Mouse (Mus musculus) small intestine, adult 2 months (tissue): ENCODE measurements around the gene Tepsin. TPM values are rescaled to one million over a fixed set of nuclear protein-coding genes. Genes with fewer than 3 reads are reported as not detected.

Experiments used
- H3K27ac ChIP-seq: fragments of 200-500 bp; 2 replicates; pipeline ENCODE4 v1.5.1; 2012; ENCODE audit warnings: low read depth, low read length, control low read depth, inconsistent platforms; ENCODE audit not compliant: insufficient read depth
- H3K27me3 ChIP-seq: fragments of 200-500 bp; 2 replicates; pipeline ENCODE4 v1.6.1; 2012; ENCODE audit warnings: mild to moderate bottlenecking, moderate library complexity, low read length, inconsistent platforms; ENCODE audit not compliant: control insufficient read depth, insufficient read depth
- H3K36me3 ChIP-seq: fragments of 200-500 bp; 2 replicates; pipeline ENCODE4 v1.6.1; 2012; ENCODE audit warnings: mild to moderate bottlenecking, low read length, control low read depth, inconsistent platforms; ENCODE audit not compliant: control insufficient read depth, insufficient read depth
- H3K4me1 ChIP-seq: fragments of 200-500 bp; 2 replicates; pipeline ENCODE4 v1.6.1; 2012; ENCODE audit warnings: low read length, inconsistent platforms, mixed read lengths; ENCODE audit not compliant: control insufficient read depth, insufficient read depth, insufficient read length
- H3K4me3 ChIP-seq: fragments of 200-500 bp; 2 replicates; pipeline ENCODE4 v1.5.1; 2012; ENCODE audit warnings: low read depth, mild to moderate bottlenecking, control low read depth, inconsistent platforms, low read length, moderate library complexity
- CTCF ChIP-seq: fragments of 200-500 bp; IDR thresholded peaks from 2 replicates; pipeline ENCODE4 v1.5.1; 2012; ENCODE audit warnings: low read depth, mild to moderate bottlenecking, control low read depth, inconsistent platforms, low read length, moderate library complexity, mixed read lengths; ENCODE audit not compliant: insufficient replicate concordance, insufficient read length; ENCODE audit errors: extremely low read depth
- POLR2A ChIP-seq: fragments of 200-500 bp; IDR thresholded peaks from 2 replicates; pipeline ENCODE4 v1.6.1; 2012; ENCODE audit warnings: low read depth, mild to moderate bottlenecking, control low read depth, inconsistent platforms, low read length, moderate library complexity
- WGBS: fragments of 180-500 bp; shearing (Covaris S2); methylation state at CpG from one replicate; pipeline ENCODE4 v1.1.7; 2018; 5-methylcytosine and 5-hydroxymethylcytosine counted together
- polyA plus RNA-seq: library from polyadenylated mRNA; depleted of rRNA; stranded (reverse); fragments of >200 nt; gene quantifications from 2 replicates; pipeline ENCODE4 v1.2.3, GENCODE M21; 2012; rRNA removed

Gene Tepsin
- polyA plus RNA-seq = 47.0 and 79.3 TPM in 2 replicates

DNA sequence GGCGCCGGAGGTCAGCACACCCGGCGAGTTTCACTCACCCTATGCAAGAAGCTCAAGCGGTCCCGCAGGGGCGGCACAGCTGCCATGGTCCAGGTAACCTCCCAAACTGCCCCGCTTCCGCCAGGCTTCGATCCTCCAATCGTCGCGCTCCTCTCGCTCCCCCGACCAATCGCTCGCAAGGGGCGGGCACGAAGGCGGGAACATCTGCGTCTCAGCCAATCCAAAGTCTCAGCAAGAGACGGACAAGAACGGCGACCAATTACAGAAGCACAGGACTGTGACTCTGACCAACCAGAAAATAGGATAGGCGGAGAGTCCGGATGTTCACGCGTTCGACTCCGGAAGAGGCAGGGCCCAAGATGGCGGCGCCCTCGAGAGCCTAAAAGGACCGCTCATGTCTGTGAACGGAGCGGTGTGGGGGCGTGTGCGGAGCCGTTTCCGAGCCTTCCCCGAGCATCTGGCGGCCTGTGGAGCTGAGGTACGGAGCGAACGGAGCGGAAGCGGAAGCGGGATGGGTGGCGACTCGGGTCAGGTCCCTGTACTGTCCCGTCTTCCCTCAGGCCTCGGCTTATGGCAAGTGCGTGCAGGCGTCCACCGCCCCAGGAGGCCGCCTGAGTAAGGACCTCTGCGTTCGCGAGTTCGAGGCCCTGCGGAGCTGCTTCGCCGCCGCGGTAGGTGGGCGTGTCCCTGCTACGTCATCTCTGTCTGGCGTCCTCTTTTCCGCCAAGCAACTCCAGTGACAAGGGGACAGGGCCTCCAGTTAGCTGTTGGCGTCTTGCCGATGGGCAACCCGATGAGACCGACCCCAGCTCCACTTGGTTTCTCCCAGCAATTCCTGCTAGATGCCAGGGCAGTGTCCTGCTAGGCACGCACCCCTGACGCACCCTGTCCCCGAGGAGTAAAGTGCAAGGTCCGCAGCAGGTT is at the start of gene Tepsin, which contains the start of gene Ndufaf8:
Gene Tepsin, minus strand, starts transcription at position 144 of the 924 bp plus-strand sequence.
Gene Ndufaf8, plus strand, starts transcription at position 341 of the 924 bp plus-strand sequence.
- Histone ChIP-seq H3K4me1 (peaks cover 11% of the 10 kb centered on the region), H3K27ac (peak within 1 kb of the TSS; percentile 93), H3K36me3 (peaks cover 25% of the 10 kb centered on the region), H3K27me3 (no peaks in the 10 kb centered on the region), H3K4me3 (peak within 1 kb of the TSS; percentile 93)
- WGBS = under 1% methylated on average over 77 of the region's 77 CpGs
- TF ChIP-seq CTCF = no peak
- no peak; the same call in none of the 2 replicates for TF ChIP-seq POLR2A

- Histone ChIP-seq H3K27me3 (no peaks in the 10 kb centered on the region), H3K27ac (no peak overlapping the region), H3K4me3 (no peak overlapping the region), H3K36me3 (peaks cover 10% of the 10 kb centered on the region), H3K4me1 (peaks cover 6% of the 10 kb centered on the region)
- WGBS = 80% methylated on average over 13 of the region's 13 CpGs
- no peak for TF ChIP-seq POLR2A
- no peak for TF ChIP-seq CTCF
These were observed 45.4 kb upstream of the Tepsin start for GRCm38 (mm10) chr11:120143708-120144497.

DNA sequence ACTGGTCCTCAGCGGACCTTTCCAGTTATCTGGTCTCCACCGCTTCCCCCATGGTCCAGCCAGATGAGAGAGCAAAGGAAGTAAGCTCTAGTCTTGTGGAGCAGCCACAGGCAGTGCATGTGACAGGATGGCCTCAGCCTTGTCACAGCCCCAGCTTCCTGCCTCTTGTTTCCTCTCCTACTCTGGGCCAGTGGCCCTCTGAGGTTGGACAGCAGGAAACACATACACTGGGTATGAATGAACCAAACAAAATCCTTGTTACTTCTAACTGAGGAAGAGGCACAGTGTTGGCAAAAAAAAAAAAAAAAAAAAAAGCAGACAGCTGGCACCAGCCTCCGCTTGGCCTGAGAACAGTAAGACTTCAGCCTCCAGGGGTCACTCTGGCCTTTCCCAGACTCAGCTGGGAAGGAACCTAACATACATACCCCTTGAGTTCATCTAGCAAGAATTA is 44.1 kb upstream of the Tepsin start:
- H3K4me1 ChIP-seq = peaks cover 6% of the 10 kb centered on the region
- 74% methylated on average over 3 of the region's 3 CpGs for WGBS
- no peaks in the 10 kb centered on the region for H3K27me3 ChIP-seq
- peaks cover 15% of the 10 kb centered on the region for H3K36me3 ChIP-seq
- peak; percentile 20; the same call in 1 of the 2 replicates for TF ChIP-seq CTCF
- TF ChIP-seq POLR2A = no peak
- peak overlapping the region; percentile 33 for H3K27ac ChIP-seq
- H3K4me3 ChIP-seq = no peak overlapping the region

DNA sequence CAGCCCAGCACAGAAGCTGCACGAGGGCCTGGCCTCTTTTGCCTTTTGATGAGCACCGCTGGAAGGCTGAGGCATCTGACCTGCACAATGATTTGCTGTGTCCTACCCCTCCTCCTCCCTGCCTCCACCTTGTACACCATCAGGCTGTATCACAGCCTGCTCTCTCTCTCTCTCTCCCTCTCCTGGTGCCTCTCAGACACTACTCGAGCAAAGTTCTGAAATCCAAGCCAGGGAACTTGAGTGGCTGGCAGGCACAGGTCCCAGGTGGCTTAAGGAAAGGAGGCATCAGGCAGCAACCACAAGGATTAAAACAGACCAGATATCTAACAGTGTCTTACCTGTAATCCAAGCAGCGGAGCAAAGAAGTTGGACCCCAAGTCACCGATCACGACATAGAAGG is 41.7 kb upstream of the Tepsin start:
- Histone ChIP-seq H3K4me1 (peaks cover 27% of the 10 kb centered on the region), H3K27me3 (no peaks in the 10 kb centered on the region), H3K4me3 (no peak overlapping the region), H3K27ac (no peak overlapping the region), H3K36me3 (peaks cover 12% of the 10 kb centered on the region)
- 82% methylated on average over 6 of the region's 6 CpGs for WGBS
- TF ChIP-seq POLR2A = no peak
- TF ChIP-seq CTCF = no peak

DNA sequence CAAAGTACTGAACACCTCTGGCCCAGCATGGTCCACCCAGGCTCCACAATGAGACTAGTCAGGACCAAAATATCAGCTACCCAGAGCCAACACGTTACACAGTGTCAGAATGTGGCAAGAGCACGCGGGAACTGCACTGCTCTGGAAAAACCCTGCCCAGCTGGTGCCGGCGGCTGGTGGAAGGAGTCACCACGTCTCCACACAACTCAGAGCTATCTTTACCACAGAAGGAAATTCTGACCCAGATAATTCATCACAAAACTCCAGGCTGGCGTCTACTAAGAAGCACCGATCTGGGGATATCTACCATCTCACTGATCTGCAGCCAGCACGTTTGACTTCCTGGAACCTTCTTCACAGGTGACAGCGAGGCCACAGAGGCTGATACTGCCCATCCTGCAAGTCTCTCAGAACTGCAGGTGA is 40.8 kb upstream of the Tepsin start:
- peaks cover 36% of the 10 kb centered on the region for H3K4me1 ChIP-seq
- peaks cover 18% of the 10 kb centered on the region for H3K36me3 ChIP-seq
- no peak overlapping the region for H3K4me3 ChIP-seq
- 85% methylated on average over 10 of the region's 10 CpGs for WGBS
- H3K27ac ChIP-seq = no peak overlapping the region
- no peaks in the 10 kb centered on the region for H3K27me3 ChIP-seq
- no peak for TF ChIP-seq CTCF
- no peak for TF ChIP-seq POLR2A

DNA sequence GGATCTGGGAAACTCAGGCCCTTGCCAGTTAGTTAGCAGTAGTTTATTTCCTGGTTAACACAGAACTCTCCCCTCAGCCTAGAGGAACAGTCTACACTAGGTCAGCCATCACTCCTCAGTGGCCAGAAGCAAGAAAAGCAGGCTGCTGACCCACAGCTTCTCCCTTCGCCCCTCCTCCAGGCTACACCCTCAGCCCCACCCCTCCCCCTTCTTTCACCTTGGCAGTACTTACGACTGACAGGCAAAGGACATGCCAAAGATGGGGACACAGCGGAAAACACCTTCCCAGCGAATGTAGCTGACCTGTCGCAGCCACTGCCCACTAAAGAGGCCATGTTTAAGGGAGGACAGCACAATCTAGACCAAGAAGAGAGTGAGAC is 39.1 kb upstream of the Tepsin start:
- Histone ChIP-seq H3K4me1 (peaks cover 32% of the 10 kb centered on the region), H3K36me3 (peaks cover 21% of the 10 kb centered on the region), H3K27me3 (no peaks in the 10 kb centered on the region), H3K4me3 (no peak overlapping the region), H3K27ac (no peak overlapping the region)
- WGBS = 57% methylated on average over 5 of the region's 5 CpGs
- TF ChIP-seq CTCF = no peak
- TF ChIP-seq POLR2A = no peak
